Mouse (Mus musculus) CH12.LX (cell line): ENCODE data around the gene Dnal4. TPM values are rescaled to one million over a fixed set of nuclear protein-coding genes. Genes with fewer than 3 reads are reported as not detected.
A peak's percentile ranks its signal among the peaks of the same experiment; 100 is the strongest.

Experiments
- DNase-seq: peaks from one replicate; pipeline ENCODE4 v3.0.0-alpha.2; 2013; ENCODE audit errors: extremely low read depth
- H3K27ac ChIP-seq: 2 replicates; pipeline ENCODE4 v1.5.1; 2012; ENCODE audit warnings: low read depth, mild to moderate bottlenecking, control low read depth, moderate library complexity; ENCODE audit not compliant: insufficient read depth
- H3K27me3 ChIP-seq: replicated peaks from 2 replicates; pipeline ENCODE3; 2012; ENCODE audit warnings: inconsistent platforms
- H3K36me3 ChIP-seq, 2 experiments: replicated peaks in 1 of 2; 2 replicates each; pipeline versions ENCODE3 to v1.6.1; 2012; ENCODE audit warnings: inconsistent platforms in 1 of 2, low read length in 1 of 2, mild to moderate bottlenecking in 1 of 2, mixed read lengths in 1 of 2, moderate library complexity in 1 of 2; ENCODE audit not compliant: control insufficient read depth in 1 of 2, insufficient read depth in 1 of 2
- H3K4me1 ChIP-seq, 2 experiments: 2 replicates each; pipeline ENCODE4 v1.6.1; 2012; ENCODE audit warnings: inconsistent platforms in 1 of 2, moderate library complexity in 1 of 2; ENCODE audit not compliant: insufficient read depth in 2 of 2, control insufficient read depth in 1 of 2
- H3K4me2 ChIP-seq: 2 replicates; pipeline ENCODE4 v1.6.1; 2012; ENCODE audit warnings: low read depth, mild to moderate bottlenecking, control low read depth; ENCODE audit not compliant: poor library complexity, insufficient read depth, severe bottlenecking
- H3K4me3 ChIP-seq, 3 experiments: fragments of 150-350 bp in 1 of 3; sonication (generic) in 1 of 3; replicated peaks in 1 of 3; 2 replicates each; pipeline versions ENCODE3 to v1.5.1; 2011 to 2012; ENCODE audit warnings: low read depth in 2 of 3, low read length in 2 of 3, mild to moderate bottlenecking in 2 of 3, moderate library complexity in 2 of 3, control low read depth in 1 of 3, improper control_type of control experiment in 1 of 3, inconsistent platforms in 1 of 3, mixed read lengths in 1 of 3; ENCODE audit not compliant: poor library complexity in 1 of 3
- H3K79me2 ChIP-seq: replicated peaks from 2 replicates; pipeline ENCODE4 v1.6.1; 2012; ENCODE audit warnings: mild to moderate bottlenecking, moderate library complexity; ENCODE audit not compliant: control insufficient read depth, poor library complexity, insufficient read depth, severe bottlenecking; ENCODE audit errors: extremely low read depth
- H3K9ac ChIP-seq: 2 replicates; pipeline ENCODE4 v1.6.1; 2012; ENCODE audit warnings: low read depth, mild to moderate bottlenecking, control low read depth, moderate library complexity; ENCODE audit not compliant: insufficient read depth
- H3K9me3 ChIP-seq: replicated peaks from 2 replicates; pipeline ENCODE3; 2012; ENCODE audit warnings: low read length, inconsistent platforms, mixed read lengths
- BHLHE40 ChIP-seq: IDR thresholded peaks from 2 replicates; pipeline ENCODE4 v1.6.1; 2011; ENCODE audit warnings: mild to moderate bottlenecking, low read depth, low read length, improper control_type of control experiment
- CHD2 ChIP-seq: IDR thresholded peaks from 2 replicates; pipeline ENCODE4 v1.6.1; 2011; ENCODE audit warnings: low read length, improper control_type of control experiment
- CTCF ChIP-seq, 2 experiments: IDR thresholded peaks in 1 of 2; conservative IDR thresholded peaks in 1 of 2; 2 replicates each; pipeline ENCODE4 v1.5.1; 2011 to 2012; ENCODE audit warnings: low read depth in 2 of 2, low read length in 2 of 2, improper control_type of control experiment in 1 of 2, inconsistent platforms in 1 of 2, mild to moderate bottlenecking in 1 of 2, moderate library complexity in 1 of 2
- ELF1 ChIP-seq: IDR thresholded peaks from 2 replicates; pipeline ENCODE4 v1.6.1; 2014; ENCODE audit warnings: low read depth, mild to moderate bottlenecking, inconsistent platforms, low read length, improper control_type of control experiment
- ETS1 ChIP-seq: conservative IDR thresholded peaks from 2 replicates; pipeline ENCODE4 v1.6.1; 2012; ENCODE audit warnings: low read depth, mild to moderate bottlenecking, inconsistent platforms, low read length, improper control_type of control experiment, moderate library complexity
- GABPA ChIP-seq: IDR thresholded peaks from 2 replicates; pipeline ENCODE4 v1.6.1; 2012; ENCODE audit warnings: low read depth, low read length, improper control_type of control experiment, inconsistent platforms; ENCODE audit not compliant: insufficient replicate concordance
- IRF4 ChIP-seq: IDR thresholded peaks from 2 replicates; pipeline ENCODE4 v1.6.1; 2014; ENCODE audit warnings: low read depth, mild to moderate bottlenecking, inconsistent platforms, low read length, improper control_type of control experiment
- JUN ChIP-seq: IDR thresholded peaks from 2 replicates; pipeline ENCODE4 v1.6.1; 2011; ENCODE audit warnings: low read depth, mild to moderate bottlenecking, low read length, improper control_type of control experiment, moderate library complexity; ENCODE audit not compliant: insufficient read depth
- MAX ChIP-seq: IDR thresholded peaks from 2 replicates; pipeline ENCODE4 v1.6.1; 2011; ENCODE audit warnings: low read length, improper control_type of control experiment
- MAZ ChIP-seq: IDR thresholded peaks from 2 replicates; pipeline ENCODE4 v1.6.1; 2012; ENCODE audit warnings: low read depth, mild to moderate bottlenecking, inconsistent platforms, low read length, improper control_type of control experiment, moderate library complexity
- MEF2A ChIP-seq: IDR thresholded peaks from 2 replicates; pipeline ENCODE4 v1.6.1; 2014; ENCODE audit warnings: low read depth, mild to moderate bottlenecking, inconsistent platforms, low read length, improper control_type of control experiment, borderline replicate concordance
- MYC ChIP-seq: IDR thresholded peaks from 2 replicates; pipeline ENCODE4 v1.6.1; 2011; ENCODE audit warnings: low read depth, mild to moderate bottlenecking, improper control_type of control experiment, low read length
- NELFE ChIP-seq: IDR thresholded peaks from 2 replicates; pipeline ENCODE4 v1.6.1; 2011; ENCODE audit warnings: low read depth, low read length, improper control_type of control experiment
- NRF1 ChIP-seq: IDR thresholded peaks from 2 replicates; pipeline ENCODE4 v1.6.1; 2014; ENCODE audit warnings: low read depth, mild to moderate bottlenecking, inconsistent platforms, low read length, improper control_type of control experiment, moderate library complexity
- POLR2AphosphoS2 ChIP-seq: IDR thresholded peaks from 2 replicates; pipeline ENCODE4 v1.6.1; 2011; ENCODE audit warnings: low read depth, low read length, improper control_type of control experiment
- RAD21 ChIP-seq: IDR thresholded peaks from 2 replicates; pipeline ENCODE4 v1.6.1; 2011; ENCODE audit warnings: low read depth, mild to moderate bottlenecking, low read length, improper control_type of control experiment, moderate library complexity
- SMC3 ChIP-seq: IDR thresholded peaks from 2 replicates; pipeline ENCODE4 v1.6.1; 2011; ENCODE audit warnings: low read depth, low read length, improper control_type of control experiment
- TBP ChIP-seq: conservative IDR thresholded peaks from 2 replicates; pipeline ENCODE4 v1.6.1; 2011; ENCODE audit warnings: low read depth, low read length, improper control_type of control experiment
- TCF12 ChIP-seq: IDR thresholded peaks from 2 replicates; pipeline ENCODE4 v1.6.1; 2014; ENCODE audit warnings: low read depth, mild to moderate bottlenecking, inconsistent platforms, low read length, improper control_type of control experiment
- USF2 ChIP-seq: conservative IDR thresholded peaks from 2 replicates; pipeline ENCODE4 v1.6.1; 2011; ENCODE audit warnings: low read depth, low read length, improper control_type of control experiment
- ZC3H11A ChIP-seq: IDR thresholded peaks from 2 replicates; pipeline ENCODE4 v1.6.1; 2012; ENCODE audit warnings: low read depth, mild to moderate bottlenecking, inconsistent platforms, low read length, improper control_type of control experiment
- ZMIZ1 ChIP-seq: IDR thresholded peaks from 2 replicates; pipeline ENCODE4 v1.6.1; 2012; ENCODE audit warnings: low read depth, mild to moderate bottlenecking, inconsistent platforms, low read length, improper control_type of control experiment
- ZNF384 ChIP-seq: IDR thresholded peaks from 2 replicates; pipeline ENCODE4 v1.6.1; 2012; ENCODE audit warnings: low read depth, low read length, improper control_type of control experiment, inconsistent platforms
- dilution Hi-C: fragments of 300-500 bp; cut with MboI; formaldehyde crosslinking; loops from 2 replicates; pipeline ENCODE4 v1.14.3; 2020; ENCODE audit warnings: low sequenced_read_pairs; ENCODE audit not compliant: extremely low pct_unique_long_range_greater_than_20kb, extremely low pct_ligation_motif_present
- in situ Hi-C: fragments of 300-500 bp; cut with MboI; formaldehyde crosslinking; loops from 3 replicates; pipeline ENCODE4 v1.14.3; 2019; ENCODE audit warnings: low sequenced_read_pairs, low pct_ligation_motif_present, low pct_unique_long_range_greater_than_20kb, mixed read lengths
- polyA plus RNA-seq: library from polyadenylated mRNA; unstranded; fragments of >175 nt; gene quantifications from 2 replicates; pipeline ENCODE4 v1.2.1, GENCODE M21; 2012; ENCODE audit warnings: low read depth; ENCODE audit not compliant: insufficient read length
- total RNA-seq, 2 experiments: library from RNA; depleted of rRNA; stranded (reverse); fragments of 300-350 nt in 1 of 2; fragments of >200 nt in 1 of 2; gene quantifications; 2 replicates each; pipeline ENCODE4 v1.2.3; 2012 to 2014

Gene Dnal4
- total and polyA plus RNA-seq, 3 experiments = 11.7 to 20.9 (median 18.5) TPM

DNA sequence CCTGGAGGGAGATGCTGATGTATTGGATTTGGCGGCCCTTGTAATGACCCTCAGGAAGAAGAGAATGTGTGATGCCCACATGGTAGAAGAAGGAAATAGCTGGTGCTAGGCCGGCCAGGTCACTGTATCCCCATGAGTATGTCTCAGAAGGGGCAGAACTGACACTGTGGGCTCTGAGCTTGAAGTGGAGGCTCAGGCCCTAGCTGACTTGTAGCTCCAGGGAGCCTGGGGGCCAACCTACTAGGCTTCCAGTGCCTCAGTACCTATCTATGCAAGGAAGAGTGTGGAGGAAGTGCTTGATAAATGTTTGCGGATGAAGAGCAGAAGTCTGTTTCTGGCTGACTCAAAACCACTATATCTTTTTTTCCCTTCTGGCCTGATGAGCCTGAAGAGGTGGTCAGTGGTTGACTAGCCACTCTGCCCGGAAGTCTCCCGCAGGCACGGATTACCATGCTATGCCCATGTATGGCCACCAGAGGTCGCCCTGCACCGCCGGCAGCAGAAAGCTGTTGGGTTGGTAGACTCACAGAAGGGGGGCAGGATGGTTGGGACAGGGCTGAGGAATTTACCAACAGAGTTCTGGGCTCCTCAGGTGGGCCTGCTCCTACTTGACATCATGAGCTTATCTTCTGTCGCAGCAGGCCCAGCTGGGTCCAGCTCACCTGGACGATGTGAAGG lies 24.8 kb downstream of the Dnal4 start:
- peak; percentile 49 for DNase-seq
- no peaks in the 10 kb centered on the region for H3K27me3 ChIP-seq
- no peak overlapping the region for H3K4me3 ChIP-seq
- TF ChIP-seq ELF1 (peak; percentile 86), CTCF (conservative IDR thresholded peaks at IDR 0.05 in 1 of 2, IDR thresholded peaks at IDR 0.05 in 1 of 2; ENCODE audit: low read depth in 2 of 2, low read length in 2 of 2) (peak; percentile 90 to 97), ZC3H11A (peak; percentile 44; the same call in 1 of the 2 replicates), POLR2AphosphoS2 (no peak), CHD2 (no peak), NELFE (peak; percentile 21; the same call in 1 of the 2 replicates), SMC3 (peak; percentile 89), RAD21 (peak; percentile 89), TCF12 (no peak), GABPA (no peak), MAZ (0 out of 2 replicates have a peak, but pooled peaks have one; percentile 47), MEF2A (no peak)
- peaks cover 0 to 45% of the 10 kb centered on the region in 2 experiments; a peak in 2 of 4 replicates for H3K4me1 ChIP-seq
- H3K79me2 ChIP-seq = no peaks in the 10 kb centered on the region
- dilution Hi-C loops (no loop called here), in situ Hi-C loops (no loop called here)
- H3K9ac ChIP-seq = no peak overlapping the region
- H3K4me2 ChIP-seq = no peak overlapping the region
- H3K36me3 ChIP-seq = peaks cover 0 to 28% of the 10 kb centered on the region in 2 experiments
- H3K9me3 ChIP-seq = no peaks in the 10 kb centered on the region
- H3K27ac ChIP-seq = no peak overlapping the region

- dilution Hi-C loops = no loop called here
- Histone ChIP-seq H3K9ac (no peak overlapping the region), H3K27ac (no peak overlapping the region)
Measured at GRCm38 (mm10) chr15:79751772-79752171, 25.9 kb downstream of the Dnal4 start.

More at GRCm38 (mm10) chr15:79751772-79752171, 25.9 kb downstream of the Dnal4 start:
- Histone ChIP-seq H3K36me3 (peaks cover 3 to 34% of the 10 kb centered on the region in 2 experiments), H3K79me2 (no peaks in the 10 kb centered on the region), H3K4me1 (peaks cover 0 to 38% of the 10 kb centered on the region in 2 experiments; a peak in 2 of 4 replicates), H3K4me3 (no peak overlapping the region), H3K9me3 (no peaks in the 10 kb centered on the region), H3K4me2 (no peak overlapping the region), H3K27me3 (no peaks in the 10 kb centered on the region)
- in situ Hi-C loops = no loop called here
- TF ChIP-seq JUN (no peak), USF2 (no peak), NELFE (no peak), BHLHE40 (no peak), MAX (no peak), CHD2 (no peak), ZMIZ1 (no peak), NRF1 (no peak), MEF2A (no peak), TBP (no peak), GABPA (no peak), ZNF384 (no peak), ELF1 (no peak), ETS1 (no peak), SMC3 (no peak), MYC (no peak), RAD21 (no peak), TCF12 (no peak), MAZ (no peak), IRF4 (no peak)
- DNase-seq = no peak
